Mouse (Mus musculus) cortical plate, adult 2 months (tissue): ENCODE data around the gene Insl6. TPM values are rescaled to one million over a fixed set of nuclear protein-coding genes. Genes with fewer than 3 reads are reported as not detected.

Source experiments
- H3K27ac ChIP-seq: fragments of 200-500 bp; 2 replicates; pipeline ENCODE4 v1.5.1; 2012; ENCODE audit warnings: low read length, control low read depth, inconsistent platforms; ENCODE audit not compliant: insufficient read depth
- H3K4me1 ChIP-seq: fragments of 200-500 bp; 2 replicates; pipeline ENCODE4 v1.6.1; 2011; ENCODE audit warnings: low read length; ENCODE audit not compliant: control insufficient read depth, insufficient read depth
- H3K4me3 ChIP-seq: fragments of 200-500 bp; 2 replicates; pipeline ENCODE4 v1.5.1; 2011; ENCODE audit warnings: mild to moderate bottlenecking, low read length, control low read depth; ENCODE audit not compliant: insufficient read depth
- CTCF ChIP-seq: fragments of 200-500 bp; IDR thresholded peaks from 2 replicates; pipeline ENCODE4 v1.5.1; 2011; ENCODE audit warnings: mild to moderate bottlenecking, control low read depth, low read length; ENCODE audit not compliant: insufficient read depth; ENCODE audit errors: extremely low read depth
- POLR2A ChIP-seq: fragments of 200-500 bp; IDR thresholded peaks from 2 replicates; pipeline ENCODE4 v1.6.1; 2011; ENCODE audit warnings: mild to moderate bottlenecking, low read length, control low read depth; ENCODE audit not compliant: insufficient read depth; ENCODE audit errors: extremely low read depth
- polyA plus RNA-seq: library from polyadenylated mRNA; depleted of rRNA; stranded (reverse); fragments of >200 nt; gene quantifications from 2 replicates; pipeline ENCODE4 v1.2.3, GENCODE M21; 2012

The Insl6 gene
- polyA plus RNA-seq, 1 experiment: 0.54 TPM

- no peak overlapping the region for H3K4me3 ChIP-seq
- TF ChIP-seq CTCF (no peak), POLR2A (no peak)
- H3K27ac ChIP-seq: no peak overlapping the region
- H3K4me1 ChIP-seq: no peaks in the 10 kb centered on the region; the same call in 1 of the 2 replicates
Observed at GRCm38 (mm10) chr19:29368671-29369309, 43.6 kb upstream of the Insl6 start.

DNA sequence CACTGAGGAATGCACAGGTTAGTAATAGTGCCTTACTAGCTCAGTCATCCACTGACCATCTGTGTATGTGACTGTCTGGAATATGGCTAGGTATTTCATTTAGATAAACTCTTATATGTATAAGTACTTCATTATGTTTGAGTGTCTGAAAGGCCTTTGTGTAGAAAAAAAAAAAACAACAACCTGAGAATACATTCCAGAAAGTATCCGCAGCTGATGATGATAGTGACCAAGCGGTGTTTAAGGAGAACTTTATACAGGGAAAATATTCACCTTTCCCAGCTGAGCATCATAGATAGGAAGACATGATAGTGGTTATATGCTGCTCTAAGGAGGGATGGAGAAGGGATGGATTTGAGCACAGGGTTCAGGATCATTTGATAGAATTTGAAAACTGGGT lies 42.9 kb upstream of the Insl6 start:
- Histone ChIP-seq H3K4me3 (no peak overlapping the region), H3K4me1 (no peaks in the 10 kb centered on the region; the same call in 1 of the 2 replicates), H3K27ac (no peak overlapping the region)
- TF ChIP-seq POLR2A: no peak
- no peak for TF ChIP-seq CTCF

DNA sequence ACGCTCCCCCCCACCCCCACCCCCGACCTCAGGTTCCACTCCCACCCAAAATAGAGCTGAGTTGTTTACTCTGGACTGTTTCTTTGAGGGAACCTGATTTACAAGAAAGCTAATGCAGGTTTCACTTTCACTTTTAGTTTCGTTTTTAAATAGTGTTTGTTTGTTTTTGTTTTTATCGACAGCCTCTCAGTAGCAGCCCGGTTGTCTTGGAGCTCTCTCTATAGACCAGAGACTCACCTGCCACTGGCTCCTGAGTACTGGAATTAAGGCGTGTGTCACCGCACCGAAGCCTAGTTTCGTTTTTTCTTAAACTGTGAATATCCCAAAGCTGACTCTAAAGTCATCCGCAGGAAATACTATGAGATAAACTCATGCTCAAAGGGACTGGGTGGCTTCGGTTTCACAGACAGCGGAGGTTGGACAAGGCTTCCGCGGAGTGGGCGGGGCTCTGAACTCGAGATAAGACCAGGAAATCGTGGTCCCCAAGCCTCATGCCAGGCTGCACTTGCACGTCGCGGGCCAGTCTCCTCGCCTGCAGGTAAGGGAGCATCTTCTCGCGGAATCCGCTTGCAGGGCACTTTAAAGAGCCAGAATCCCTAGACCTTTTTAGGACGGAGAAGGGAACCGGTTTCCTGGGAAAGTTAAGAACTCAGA lies 41.9 kb upstream of the Insl6 start, which contains the start of the genes Plgrkt and Cd274:
Gene Plgrkt (minus strand): TSS at position 422 of the 654 bp plus-strand sequence.
Gene Cd274 (plus strand): TSS at position 487 of the 654 bp plus-strand sequence.
- H3K4me1 ChIP-seq: peaks cover 2% of the 10 kb centered on the region; the same call in 1 of the 2 replicates
- no peak within 1 kb of the TSS for H3K27ac ChIP-seq
- TF ChIP-seq POLR2A (no peak), CTCF (no peak)
- peak within 1 kb of the TSS; percentile 62 for H3K4me3 ChIP-seq

GRCm38 (mm10) chr19:29366226-29366968 lies 41.2 kb upstream of the Insl6 start:
- Histone ChIP-seq H3K4me3 (peak overlapping the region; percentile 62), H3K4me1 (peaks cover 2% of the 10 kb centered on the region; the same call in 1 of the 2 replicates), H3K27ac (no peak overlapping the region)
- TF ChIP-seq CTCF: no peak
- no peak for TF ChIP-seq POLR2A

DNA sequence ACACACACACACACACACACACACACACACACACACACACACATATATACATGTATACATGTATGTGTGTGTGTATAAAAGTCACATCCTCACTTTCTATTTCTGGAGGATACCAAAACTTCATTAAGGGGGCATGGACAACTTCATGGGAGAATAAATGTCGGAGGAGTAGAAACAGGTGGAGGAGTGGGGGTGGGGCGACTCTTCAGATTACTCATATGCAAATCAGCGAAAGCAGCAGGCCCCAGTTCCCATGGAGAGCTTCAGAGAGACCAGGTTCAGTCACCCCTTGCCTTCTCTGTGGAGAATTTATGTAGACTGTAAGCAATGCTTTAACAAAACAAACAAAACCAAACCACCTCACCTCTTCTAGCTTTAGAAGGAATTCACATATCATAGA lies 39.9 kb upstream of the Insl6 start:
- Histone ChIP-seq H3K4me1 (peaks cover 7% of the 10 kb centered on the region), H3K4me3 (no peak overlapping the region), H3K27ac (no peak overlapping the region)
- TF ChIP-seq CTCF (no peak), POLR2A (no peak)

DNA sequence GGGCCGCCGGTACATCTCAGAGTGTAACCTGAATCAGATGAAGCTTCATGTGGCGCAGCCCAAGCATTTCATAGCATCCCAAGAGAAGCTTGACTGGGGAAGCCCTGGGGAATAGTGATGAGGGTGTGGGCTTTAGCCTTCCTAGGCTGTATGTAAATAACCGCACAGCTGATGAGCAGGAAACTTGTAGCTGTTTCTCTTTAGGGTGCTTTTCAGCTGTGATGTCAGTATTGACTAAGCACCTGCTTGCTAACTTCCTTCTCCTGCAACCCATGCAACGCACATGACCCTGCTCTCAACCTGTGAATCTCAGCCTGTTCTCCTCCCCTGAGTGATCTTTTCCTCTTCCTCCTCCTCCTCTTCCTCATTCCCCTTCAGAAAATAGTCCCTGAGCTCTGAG lies 38.9 kb upstream of the Insl6 start:
- H3K27ac ChIP-seq: no peak overlapping the region
- TF ChIP-seq CTCF (no peak), POLR2A (no peak)
- H3K4me1 ChIP-seq: peaks cover 7% of the 10 kb centered on the region
- no peak overlapping the region for H3K4me3 ChIP-seq

GRCm38 (mm10) chr19:29363557-29363956 lies 38.4 kb upstream of the Insl6 start:
- TF ChIP-seq CTCF (no peak), POLR2A (no peak)
- H3K27ac ChIP-seq: no peak overlapping the region
- peaks cover 7% of the 10 kb centered on the region for H3K4me1 ChIP-seq
- H3K4me3 ChIP-seq: no peak overlapping the region

DNA sequence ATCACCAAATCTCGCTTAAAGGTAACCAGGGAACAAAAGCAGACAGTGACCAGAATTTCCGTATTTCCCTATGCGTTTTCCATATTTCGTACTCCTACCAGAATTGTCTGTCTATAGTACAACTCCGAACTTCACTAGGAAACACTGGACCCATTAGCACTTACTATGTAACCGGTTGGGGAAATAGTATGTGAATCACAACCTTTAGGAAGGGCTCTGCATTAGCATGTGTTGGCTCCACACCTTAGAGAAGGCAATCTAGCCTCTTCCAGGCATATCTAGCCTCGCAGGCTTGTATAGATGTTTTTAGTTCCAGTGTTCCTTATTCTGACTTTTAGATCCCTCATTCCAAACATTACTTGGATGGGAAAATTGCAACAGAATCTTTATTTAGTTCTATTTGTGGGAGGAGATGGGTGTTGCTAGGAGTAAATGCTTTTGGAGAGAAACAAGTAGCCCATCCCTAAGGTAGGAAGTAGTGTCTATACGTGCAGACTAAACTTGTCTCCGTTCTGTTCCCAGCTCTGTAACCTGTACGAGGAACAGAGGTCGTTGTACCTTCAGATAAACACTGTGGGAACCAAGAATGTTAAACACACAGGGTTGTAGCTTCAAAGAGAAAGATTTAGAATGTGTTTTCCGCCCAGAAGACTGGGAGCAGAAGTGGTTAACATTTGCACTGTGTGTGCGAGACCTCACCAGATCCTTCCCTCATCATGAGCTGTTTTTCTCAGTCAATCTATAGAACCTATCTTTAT lies 37.2 kb upstream of the Insl6 start:
- H3K4me3 ChIP-seq: peak overlapping the region; percentile 62
- H3K27ac ChIP-seq: no peak overlapping the region
- TF ChIP-seq POLR2A: no peak
- TF ChIP-seq CTCF: no peak
- peaks cover 7% of the 10 kb centered on the region for H3K4me1 ChIP-seq

GRCm38 (mm10) chr19:29361468-29362130 lies 36.4 kb upstream of the Insl6 start:
- TF ChIP-seq CTCF (no peak), POLR2A (peak; percentile 85; the same call in 1 of the 2 replicates)
- no peak overlapping the region for H3K27ac ChIP-seq
- H3K4me1 ChIP-seq: peaks cover 7% of the 10 kb centered on the region
- H3K4me3 ChIP-seq: peak overlapping the region; percentile 62
